Mouse (Mus musculus) midbrain, embryonic 14.5 days (tissue): Measurements from ENCODE around the gene Sgtb. TPM values are rescaled to one million over a fixed set of nuclear protein-coding genes. Genes with fewer than 3 reads are reported as not detected.
A peak's percentile ranks its signal among the peaks of the same experiment; 100 is the strongest.

Experiments
- ATAC-seq: fragments of 200-750 bp; cut with Nextera tagmentation; 2 replicates; pipeline ENCODE4 v1.8.0; 2017; ENCODE audit warnings: moderate number of reproducible peaks, moderate library complexity; ENCODE audit not compliant: low FRiP score, low TSS enrichment
- DNase-seq: peaks from one replicate; pipeline ENCODE4 v3.0.0-alpha.2; 2015
- H3K27ac ChIP-seq: fragments of 300-500 bp; sonication (generic); replicated peaks from 2 replicates; pipeline ENCODE4 v1.5.1; 2014; ENCODE audit warnings: mild to moderate bottlenecking, low read depth, low read length, moderate library complexity
- H3K27me3 ChIP-seq: fragments of 300-500 bp; sonication (generic); 2 replicates; pipeline ENCODE4 v1.6.1; 2014; ENCODE audit warnings: low read length, control low read depth, mixed read lengths; ENCODE audit not compliant: control insufficient read depth, insufficient read depth
- H3K36me3 ChIP-seq: fragments of 300-500 bp; sonication (generic); 2 replicates; pipeline ENCODE4 v1.6.1; 2014; ENCODE audit warnings: low read length, control low read depth; ENCODE audit not compliant: control insufficient read depth, insufficient read depth
- H3K4me1 ChIP-seq: fragments of 300-500 bp; sonication (generic); 2 replicates; pipeline ENCODE4 v1.6.1; 2014; ENCODE audit warnings: mild to moderate bottlenecking, antibody characterized with exemption, low read length, control low read depth; ENCODE audit not compliant: control insufficient read depth, insufficient read depth
- H3K4me2 ChIP-seq: fragments of 300-500 bp; sonication (generic); 2 replicates; pipeline ENCODE4 v1.6.1; 2014; ENCODE audit warnings: mild to moderate bottlenecking, low read length, moderate library complexity
- H3K4me3 ChIP-seq: fragments of 300-500 bp; sonication (generic); replicated peaks from 2 replicates; pipeline ENCODE4 v1.5.1; 2014; ENCODE audit warnings: low read depth, low read length
- H3K9ac ChIP-seq: fragments of 300-500 bp; sonication (generic); replicated peaks from 2 replicates; pipeline ENCODE4 v1.6.1; 2014; ENCODE audit warnings: mild to moderate bottlenecking, low read length, moderate library complexity
- H3K9me3 ChIP-seq: fragments of 300-500 bp; sonication (generic); 2 replicates; pipeline ENCODE4 v1.6.1; 2016; ENCODE audit warnings: low read length, control low read depth, mixed read lengths; ENCODE audit not compliant: control insufficient read depth
- WGBS: fragments of 180-500 bp; shearing (Covaris S2); extraction: QIAGEN DNeasy Blood & Tissue Kit; methylation state at CpG from one replicate; pipeline ENCODE4 v1.1.7; 2014; 5-methylcytosine and 5-hydroxymethylcytosine counted together
- polyA plus RNA-seq: library from polyadenylated mRNA; unstranded; fragments of >200 nt; fragmentation: Nextera tagmentation; extraction: Ambion mirVana; gene quantifications from 2 replicates; pipeline ENCODE4 v1.2.1, GENCODE M21; 2014

The Sgtb gene
- polyA plus RNA-seq, 1 experiment from 2014 or later = 32.3 TPM

- Histone ChIP-seq H3K4me2 (no peak overlapping the region), H3K9me3 (no peaks in the 10 kb centered on the region), H3K27me3 (no peaks in the 10 kb centered on the region), H3K9ac (no peak overlapping the region), H3K36me3 (peaks cover 3% of the 10 kb centered on the region; the same call in 1 of the 2 replicates), H3K27ac (no peak overlapping the region), H3K4me3 (no peak overlapping the region), H3K4me1 (no peaks in the 10 kb centered on the region)
- 94% methylated on average over 7 of the region's 7 CpGs for WGBS
- ATAC-seq (no peak), DNase-seq (no peak)
Measured at GRCm38 (mm10) chr13:104097190-104097589, 12.4 kb upstream of the Sgtb start.

- no peak for DNase-seq
- H3K27ac ChIP-seq = no peak overlapping the region
- H3K9ac ChIP-seq = no peak overlapping the region
- 93% methylated on average over 4 of the region's 4 CpGs for WGBS
- H3K4me3 ChIP-seq = no peak overlapping the region
- H3K4me2 ChIP-seq = no peak overlapping the region
- ATAC-seq = no peak
- no peaks in the 10 kb centered on the region for H3K4me1 ChIP-seq
- no peaks in the 10 kb centered on the region for H3K36me3 ChIP-seq
- H3K9me3 ChIP-seq = 0 out of 2 replicates have a peak, but pooled peaks cover 8% of the 10 kb centered on the region
- no peaks in the 10 kb centered on the region for H3K27me3 ChIP-seq
Measured at GRCm38 (mm10) chr13:104100416-104100815, 9.1 kb upstream of the Sgtb start.

DNA sequence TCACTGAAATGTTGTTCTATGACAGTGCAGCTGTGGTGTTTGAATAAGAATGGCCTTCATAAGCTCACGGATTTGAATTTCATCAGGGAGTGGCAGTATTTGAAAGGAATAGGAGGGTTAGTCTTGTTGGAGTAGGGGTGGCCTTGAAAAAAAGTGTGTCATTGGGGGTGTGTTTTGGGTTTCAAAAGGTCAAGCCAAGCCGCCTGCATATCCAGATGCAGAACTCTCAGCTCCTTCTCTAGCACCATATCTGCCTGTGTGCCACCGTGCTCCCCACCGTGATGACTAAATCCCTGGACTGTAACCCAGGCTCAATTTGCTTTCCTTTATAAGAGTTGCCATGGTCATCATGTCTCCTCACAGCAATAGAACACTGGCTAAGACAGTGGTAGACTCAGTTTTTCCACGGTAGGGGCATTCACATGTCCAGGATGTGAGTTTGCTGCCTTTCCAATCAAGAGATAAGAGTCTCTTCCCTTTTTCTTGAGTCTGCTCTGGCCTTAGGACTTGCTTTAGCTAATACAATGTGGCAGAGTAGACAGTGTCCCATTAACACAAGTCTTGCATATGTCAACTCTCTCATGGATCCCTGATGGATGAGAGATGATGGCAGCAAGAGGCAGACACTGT lies 7.8 kb upstream of the Sgtb start:
- Histone ChIP-seq H3K27me3 (no peaks in the 10 kb centered on the region), H3K27ac (no peak overlapping the region), H3K4me1 (no peaks in the 10 kb centered on the region), H3K36me3 (no peaks in the 10 kb centered on the region), H3K4me3 (no peak overlapping the region), H3K4me2 (no peak overlapping the region), H3K9me3 (0 out of 2 replicates have a peak, but pooled peaks cover 8% of the 10 kb centered on the region), H3K9ac (no peak overlapping the region)
- DNase-seq (no peak), ATAC-seq (no peak)
- 87% methylated on average over 5 of the region's 5 CpGs for WGBS

DNA sequence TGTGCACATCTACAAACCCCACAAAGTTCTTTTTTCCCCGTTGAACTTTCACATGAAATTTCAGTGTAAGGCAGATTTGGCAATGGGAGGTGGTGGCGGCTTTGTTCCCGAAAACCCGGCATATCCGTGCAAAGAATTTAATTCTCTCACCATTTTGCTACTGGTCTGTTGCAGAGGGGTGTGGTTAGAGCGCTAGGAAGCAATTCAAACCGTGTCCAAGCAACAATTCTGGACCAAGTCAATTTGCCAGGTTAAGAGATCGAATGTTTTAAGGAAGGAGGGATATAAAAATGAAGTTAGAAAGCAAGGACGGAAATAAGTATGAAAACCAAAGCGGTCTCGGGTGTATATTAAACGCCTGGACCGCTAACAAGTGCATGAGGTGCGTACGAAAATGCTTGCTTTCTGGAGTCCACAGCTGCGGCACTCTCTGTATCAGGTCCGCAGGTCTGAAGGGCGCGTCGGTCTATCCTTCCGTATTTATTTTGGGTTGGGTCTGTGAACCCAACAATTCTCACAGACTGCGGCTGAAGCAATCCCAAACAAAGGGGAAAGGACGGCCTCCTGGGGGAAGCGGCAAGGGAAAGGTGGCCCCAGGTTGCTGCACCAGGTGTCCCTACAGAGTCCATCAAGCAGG lies 772 bp upstream of the Sgtb start:
- H3K4me2 ChIP-seq = peak overlapping the region; percentile 95
- peak overlapping the region; percentile 76 for H3K9ac ChIP-seq
- no peaks in the 10 kb centered on the region for H3K27me3 ChIP-seq
- H3K36me3 ChIP-seq = no peaks in the 10 kb centered on the region
- DNase-seq (peak; percentile 62), ATAC-seq (no peak)
- H3K27ac ChIP-seq = peak overlapping the region; percentile 82
- 0 out of 2 replicates have a peak, but pooled peaks cover 8% of the 10 kb centered on the region for H3K9me3 ChIP-seq
- WGBS = under 1% methylated on average over 24 of the region's 24 CpGs
- peak overlapping the region; percentile 85 for H3K4me3 ChIP-seq
- H3K4me1 ChIP-seq = peaks cover 21% of the 10 kb centered on the region

GRCm38 (mm10) chr13:104109816-104110521 lies 428 bp downstream of the Sgtb start:
- peak overlapping the region; percentile 76 for H3K9ac ChIP-seq
- peaks cover 6% of the 10 kb centered on the region; the same call in 1 of the 2 replicates for H3K36me3 ChIP-seq
- peak overlapping the region; percentile 85 for H3K4me3 ChIP-seq
- peak overlapping the region; percentile 82 for H3K27ac ChIP-seq
- DNase-seq = peak; percentile 78
- H3K9me3 ChIP-seq = no peaks in the 10 kb centered on the region
- peak overlapping the region; percentile 95 for H3K4me2 ChIP-seq
- H3K4me1 ChIP-seq = peaks cover 21% of the 10 kb centered on the region
- H3K27me3 ChIP-seq = no peaks in the 10 kb centered on the region
- 2% methylated on average over 38 of the region's 38 CpGs for WGBS
- peak; percentile 83 for ATAC-seq

DNA sequence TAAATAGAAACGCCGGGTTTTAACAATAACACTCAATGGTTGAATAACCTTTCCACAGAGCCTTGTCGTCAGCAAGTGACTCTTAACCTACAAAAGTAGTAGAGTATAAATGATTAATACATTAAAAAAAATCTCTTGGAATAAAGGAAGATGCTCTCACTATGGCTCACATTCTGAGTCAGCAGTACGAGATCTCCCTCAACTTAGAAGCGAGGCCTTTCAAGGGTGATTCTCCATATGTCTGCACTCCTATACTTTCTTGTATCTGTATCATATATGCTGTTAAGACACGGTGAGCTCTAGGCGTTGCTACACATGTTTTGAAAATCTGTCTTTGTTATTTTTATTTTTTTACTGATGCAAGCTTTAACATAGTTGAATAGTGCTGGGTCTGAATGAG lies 985 bp downstream of the Sgtb start:
- 25% methylated on average over 7 of the region's 7 CpGs for WGBS
- Histone ChIP-seq H3K9ac (peak overlapping the region; percentile 76), H3K9me3 (no peaks in the 10 kb centered on the region), H3K36me3 (peaks cover 12% of the 10 kb centered on the region), H3K4me2 (peak overlapping the region; percentile 95), H3K27ac (peak overlapping the region; percentile 82), H3K4me1 (peaks cover 21% of the 10 kb centered on the region), H3K4me3 (peak overlapping the region; percentile 85), H3K27me3 (no peaks in the 10 kb centered on the region)
- DNase-seq (no peak), ATAC-seq (no peak)

- Histone ChIP-seq H3K27me3 (no peaks in the 10 kb centered on the region), H3K9ac (no peak overlapping the region), H3K36me3 (peaks cover 24% of the 10 kb centered on the region), H3K27ac (0 out of 2 replicates have a peak overlapping the region, but pooled peaks have one; percentile 13), H3K9me3 (no peaks in the 10 kb centered on the region), H3K4me3 (peak overlapping the region; percentile 9), H3K4me2 (peak overlapping the region; percentile 43), H3K4me1 (peaks cover 21% of the 10 kb centered on the region)
- peak; percentile 23 for DNase-seq
- WGBS = 17% methylated on average over 12 of the region's 12 CpGs
- no peak for ATAC-seq
Measured at GRCm38 (mm10) chr13:104112266-104112900, 2.8 kb downstream of the Sgtb start.

DNA sequence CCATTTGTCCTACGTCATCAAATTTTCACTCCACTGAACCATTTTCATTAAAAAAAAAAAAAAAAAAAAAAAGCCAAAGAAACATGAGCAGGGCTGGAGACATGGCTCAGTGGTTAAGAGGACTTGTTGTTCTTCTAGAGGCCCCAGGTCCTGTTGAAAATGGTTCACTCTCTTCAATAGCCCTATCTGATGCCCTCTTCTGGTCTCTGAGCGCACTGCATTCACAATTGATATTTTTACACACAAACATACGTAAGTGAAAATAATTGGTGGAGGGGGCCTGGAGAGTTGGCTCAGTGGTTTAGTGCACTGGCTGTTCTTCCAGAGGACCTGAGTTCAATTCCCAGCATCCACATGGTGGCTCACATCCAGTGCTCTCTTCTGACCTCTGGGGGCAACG lies 4.2 kb downstream of the Sgtb start:
- Histone ChIP-seq H3K27me3 (no peaks in the 10 kb centered on the region), H3K4me3 (no peak overlapping the region), H3K9ac (no peak overlapping the region), H3K4me2 (no peak overlapping the region), H3K27ac (no peak overlapping the region), H3K9me3 (no peaks in the 10 kb centered on the region), H3K4me1 (peaks cover 21% of the 10 kb centered on the region), H3K36me3 (peaks cover 35% of the 10 kb centered on the region)
- DNase-seq = no peak
- no peak for ATAC-seq
- WGBS = 96% methylated on average over 4 of the region's 4 CpGs
